Mouse (Mus musculus): ENCODE measurements around the gene Ccnjl.

Gene Ccnjl

GRCm38 (mm10) chr11:43626927-43627645, 98.5 kb downstream of the Ccnjl start:
- DNase-seq, result no peak

DNA sequence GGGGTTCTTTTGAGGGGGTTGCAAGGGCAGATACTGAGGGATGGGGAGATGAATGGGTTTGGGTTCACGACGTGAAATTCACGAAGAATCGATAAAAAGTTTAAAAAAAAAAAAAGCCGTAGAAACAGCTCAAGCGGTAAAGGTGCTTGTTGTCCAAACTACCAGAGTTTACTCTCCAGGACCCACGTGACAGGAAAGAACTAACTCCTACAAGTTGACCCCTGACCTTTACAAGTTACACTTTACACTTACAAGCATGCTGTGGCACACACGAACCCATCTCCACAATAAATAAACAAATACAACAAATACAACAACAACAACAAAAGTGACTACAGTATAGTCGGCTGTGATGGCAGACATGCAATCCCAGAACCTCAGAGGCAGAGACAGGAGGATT, 103.1 kb downstream of the Ccnjl start:
- DNase-seq, result no peak

DNA sequence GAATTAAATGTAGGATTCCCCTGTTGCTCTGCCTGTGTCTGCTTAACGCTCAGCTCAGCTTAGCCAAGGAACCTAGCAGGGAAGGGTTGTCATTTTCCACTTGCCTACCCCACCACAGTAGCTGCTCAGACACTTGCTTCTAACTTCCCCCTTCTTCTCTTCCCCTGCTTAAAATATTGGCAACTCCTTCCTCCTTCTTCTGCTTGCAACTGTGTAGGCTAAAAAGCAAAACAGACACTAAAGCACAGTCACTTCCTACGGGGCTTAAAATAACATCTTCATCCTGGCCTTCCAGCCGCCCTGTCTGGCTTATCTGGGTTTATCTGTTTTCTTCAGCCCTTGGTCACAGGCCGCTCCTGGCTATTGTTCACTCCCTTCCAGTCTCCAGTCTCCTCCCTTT, 104.0 kb downstream of the Ccnjl start:
- DNase-seq, result no peak

GRCm38 (mm10) chr11:43633165-43633564, 104.6 kb downstream of the Ccnjl start:
- no peak for DNase-seq

DNA sequence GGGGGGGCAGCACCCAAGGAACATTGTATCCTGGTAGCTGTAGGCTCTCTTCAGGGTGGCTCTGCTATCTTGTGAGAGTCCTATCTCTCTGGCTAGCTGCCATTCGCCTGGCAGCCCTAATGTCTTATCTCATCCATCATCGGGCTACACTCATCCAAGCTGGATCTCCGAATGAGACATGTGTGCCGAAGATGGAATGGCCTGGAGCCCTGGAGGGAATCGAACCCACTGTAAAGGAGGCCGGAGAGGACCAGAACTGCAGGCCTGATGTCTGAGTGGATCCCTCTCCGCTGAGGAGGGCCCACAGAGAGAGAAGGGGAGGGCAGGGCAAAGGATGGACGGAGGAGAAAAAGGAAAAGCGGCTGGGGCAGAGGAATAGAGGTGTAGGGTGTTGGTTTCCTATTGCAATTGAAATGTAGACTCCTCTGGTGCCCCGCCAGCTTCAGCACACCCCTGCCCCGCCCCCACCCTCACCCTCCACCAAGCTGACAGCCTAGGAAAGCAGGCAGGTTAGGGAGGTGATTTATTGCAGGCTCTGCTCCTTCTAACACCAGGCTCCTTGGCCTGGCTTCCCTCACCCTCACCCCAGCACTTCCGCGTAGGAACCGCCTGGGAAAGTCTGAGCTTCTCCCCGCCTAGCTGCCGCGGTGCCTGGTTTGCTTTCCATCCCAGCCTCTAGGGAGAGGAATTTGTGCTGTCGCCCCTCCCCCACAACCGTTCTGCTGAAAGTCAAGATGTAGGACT, 105.2 kb downstream of the Ccnjl start:
- DNase-seq, result peak; percentile 73 to 82
